Mouse (Mus musculus) heart, embryonic 10.5 days (tissue): Measurements from ENCODE around the gene Zfp831. TPM values are rescaled to one million over a fixed set of nuclear protein-coding genes. Genes with fewer than 3 reads are reported as not detected.

Experiments
- DNase-seq: peaks from one replicate; pipeline ENCODE4 v3.0.0-alpha.2; 2017; ENCODE audit warnings: low spot score
- H3K27ac ChIP-seq: fragments of 300-500 bp; sonication (generic); 2 replicates; pipeline ENCODE4 v1.5.1; 2016; ENCODE audit warnings: mild to moderate bottlenecking
- H3K27me3 ChIP-seq: fragments of 300-500 bp; sonication (generic); 2 replicates; pipeline ENCODE4 v1.6.1; 2016; ENCODE audit warnings: mild to moderate bottlenecking; ENCODE audit not compliant: poor library complexity, insufficient read depth, severe bottlenecking
- H3K36me3 ChIP-seq: fragments of 300-500 bp; sonication (generic); 2 replicates; pipeline ENCODE4 v1.6.1; 2016; ENCODE audit warnings: mild to moderate bottlenecking, moderate library complexity
- H3K4me1 ChIP-seq: fragments of 300-500 bp; sonication (generic); 2 replicates; pipeline ENCODE4 v1.6.1; 2016; ENCODE audit warnings: mild to moderate bottlenecking
- H3K4me3 ChIP-seq: fragments of 300-500 bp; sonication (generic); 2 replicates; pipeline ENCODE4 v1.5.1; 2016; ENCODE audit warnings: mild to moderate bottlenecking, moderate library complexity
- H3K9me3 ChIP-seq: fragments of 300-500 bp; sonication (generic); 2 replicates; pipeline ENCODE4 v1.6.1; 2016; ENCODE audit warnings: mild to moderate bottlenecking, moderate library complexity
- WGBS: fragments of 180-500 bp; shearing (Covaris S2); methylation state at CpG from one replicate; pipeline ENCODE4 v1.1.7; 2016; 5-methylcytosine and 5-hydroxymethylcytosine counted together
- polyA plus RNA-seq: library from polyadenylated mRNA; unstranded; fragments of >200 nt; fragmentation: Nextera tagmentation; extraction: Ambion mirVana; gene quantifications from 2 replicates; pipeline ENCODE4 v1.2.1, GENCODE M21; 2016

Gene Zfp831
- polyA plus RNA-seq, 1 experiment from 2014 or later = not detected

DNA sequence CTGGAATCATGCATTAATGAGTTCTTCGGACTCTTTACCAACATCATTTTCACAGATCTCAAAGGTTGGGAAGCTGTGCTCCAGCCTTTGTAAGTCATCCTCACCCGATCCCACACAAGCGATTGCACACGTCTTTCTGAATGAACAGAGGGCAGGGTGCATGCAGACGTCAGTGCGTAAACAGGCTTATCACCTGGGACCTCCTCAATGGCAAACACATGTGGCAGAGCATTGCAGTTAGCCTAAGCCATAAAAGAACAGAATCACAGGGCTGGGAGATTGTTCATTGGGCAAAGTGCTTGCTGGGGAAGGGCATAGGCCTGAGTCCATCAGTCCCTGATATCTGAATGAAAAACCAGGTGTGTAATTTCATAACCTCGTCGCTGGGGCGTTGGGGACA is 17.0 kb downstream of the Zfp831 start:
- Histone ChIP-seq H3K9me3 (no peaks in the 10 kb centered on the region), H3K27me3 (peaks cover 4% of the 10 kb centered on the region), H3K36me3 (no peaks in the 10 kb centered on the region), H3K4me1 (peaks cover 4% of the 10 kb centered on the region), H3K27ac (no peak overlapping the region), H3K4me3 (no peak overlapping the region)
- WGBS = 84% methylated on average over 9 of the region's 9 CpGs
- DNase-seq = no peak

DNA sequence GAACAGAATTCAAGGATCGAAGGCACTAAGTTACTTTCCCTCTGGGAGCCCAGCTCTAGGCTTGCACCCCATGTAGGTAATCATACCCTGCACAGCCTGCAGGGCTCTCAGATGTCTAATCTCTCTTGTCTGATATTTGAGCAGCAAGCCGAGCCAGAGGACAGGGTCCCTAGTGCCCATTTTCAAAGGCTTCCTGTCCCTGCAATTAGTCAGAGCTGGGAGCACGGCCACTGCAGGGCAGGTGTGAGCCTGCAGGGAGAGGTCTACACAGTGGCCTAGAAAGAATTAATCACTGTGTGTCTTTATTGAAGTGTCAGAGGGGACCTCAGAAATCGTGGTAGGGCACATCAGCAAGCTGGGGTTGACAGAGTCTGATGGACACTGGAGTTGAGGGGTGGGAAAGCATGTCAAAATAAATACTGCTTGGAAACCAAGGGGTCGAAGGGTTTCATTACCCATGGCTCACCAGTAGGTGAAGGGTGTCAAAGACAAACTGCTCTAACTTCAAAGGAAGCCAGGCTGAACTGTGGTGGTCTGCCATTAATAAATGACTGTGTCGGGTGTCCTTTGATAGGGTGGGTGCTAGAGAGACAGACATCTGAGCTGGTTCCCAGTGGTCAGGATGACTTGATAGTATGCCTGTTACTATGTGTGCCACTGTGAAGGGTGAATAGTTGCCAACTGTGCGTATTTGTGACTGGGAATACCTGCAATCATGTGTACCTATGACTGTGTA is 18.3 kb downstream of the Zfp831 start:
- WGBS = 50% methylated on average over 7 of the region's 7 CpGs
- H3K27ac ChIP-seq = no peak overlapping the region
- DNase-seq = no peak
- no peaks in the 10 kb centered on the region for H3K36me3 ChIP-seq
- no peak overlapping the region for H3K4me3 ChIP-seq
- H3K4me1 ChIP-seq = peaks cover 4% of the 10 kb centered on the region
- no peaks in the 10 kb centered on the region for H3K9me3 ChIP-seq
- H3K27me3 ChIP-seq = peaks cover 4% of the 10 kb centered on the region

DNA sequence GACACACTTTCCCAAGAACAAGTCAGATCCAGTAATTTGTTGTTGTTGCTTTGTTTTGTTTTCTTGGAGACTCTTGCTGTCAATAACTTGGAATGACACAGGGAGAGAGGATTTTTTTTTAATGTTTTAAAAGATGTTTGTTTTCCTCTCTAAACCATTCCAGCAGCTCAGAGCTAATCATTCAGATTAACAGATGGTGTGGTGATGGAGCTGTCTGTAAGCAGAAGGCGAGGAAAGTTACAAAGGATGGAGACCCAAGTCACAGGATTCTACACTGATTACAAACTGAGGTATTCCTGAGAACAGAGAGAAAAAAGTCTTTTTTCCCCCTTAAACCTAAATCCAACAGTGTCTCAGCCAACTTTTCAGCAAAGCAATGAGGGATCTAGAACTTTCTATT is 19.3 kb downstream of the Zfp831 start:
- Histone ChIP-seq H3K27ac (no peak overlapping the region), H3K4me3 (no peak overlapping the region), H3K4me1 (peaks cover 4% of the 10 kb centered on the region), H3K9me3 (no peaks in the 10 kb centered on the region), H3K27me3 (peaks cover 4% of the 10 kb centered on the region), H3K36me3 (no peaks in the 10 kb centered on the region)
- 78% methylated on average over 1 of the region's 1 CpGs for WGBS
- no peak for DNase-seq

DNA sequence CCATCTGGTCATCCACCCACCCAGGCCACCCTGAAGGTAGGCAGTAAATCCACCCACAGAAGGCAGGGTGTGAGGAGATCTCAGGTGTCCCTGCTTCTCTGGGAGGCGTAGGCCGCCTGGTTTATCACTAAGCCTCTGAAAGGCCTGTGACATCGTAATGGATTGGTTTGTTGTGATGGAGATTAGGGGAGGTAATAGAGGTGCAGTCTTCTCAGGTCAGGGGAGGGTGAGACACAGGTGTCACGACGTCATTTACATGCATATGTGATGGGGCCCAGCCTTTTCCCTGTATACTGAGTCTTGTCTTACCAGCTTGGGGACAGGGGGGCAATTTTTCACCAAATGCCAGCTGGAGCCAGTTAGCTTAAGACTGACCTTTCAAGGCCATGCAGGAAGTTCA is 22.1 kb downstream of the Zfp831 start:
- no peaks in the 10 kb centered on the region for H3K9me3 ChIP-seq
- DNase-seq = no peak
- no peak overlapping the region for H3K4me3 ChIP-seq
- no peaks in the 10 kb centered on the region for H3K36me3 ChIP-seq
- H3K27ac ChIP-seq = no peak overlapping the region
- peaks cover 13% of the 10 kb centered on the region for H3K27me3 ChIP-seq
- peaks cover 4% of the 10 kb centered on the region for H3K4me1 ChIP-seq
- WGBS = 31% methylated on average over 5 of the region's 5 CpGs

DNA sequence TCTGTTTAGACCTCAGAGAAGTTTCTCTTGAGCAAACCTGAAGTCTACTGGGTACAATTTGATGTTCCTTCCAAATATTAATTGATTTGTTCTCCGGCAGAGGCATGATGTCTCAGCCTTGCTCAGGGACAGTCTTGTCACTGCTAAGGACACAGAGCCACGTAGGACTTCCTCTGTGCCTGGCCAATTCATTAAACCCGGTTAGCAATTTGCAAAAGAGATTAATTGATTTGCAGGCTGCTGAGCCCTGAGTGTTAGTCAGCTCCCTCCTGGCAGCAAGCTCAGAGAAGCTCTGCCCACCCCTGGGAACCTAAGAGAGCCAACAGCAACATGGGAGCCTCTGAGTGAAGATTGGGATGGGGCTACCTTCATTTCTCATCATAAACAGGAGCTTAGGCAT is 25.5 kb downstream of the Zfp831 start:
- Histone ChIP-seq H3K4me3 (no peak overlapping the region), H3K4me1 (peaks cover 16% of the 10 kb centered on the region), H3K9me3 (no peaks in the 10 kb centered on the region), H3K36me3 (no peaks in the 10 kb centered on the region), H3K27me3 (peaks cover 38% of the 10 kb centered on the region), H3K27ac (no peak overlapping the region)
- no peak for DNase-seq
- WGBS = 57% methylated on average over 3 of the region's 3 CpGs

DNA sequence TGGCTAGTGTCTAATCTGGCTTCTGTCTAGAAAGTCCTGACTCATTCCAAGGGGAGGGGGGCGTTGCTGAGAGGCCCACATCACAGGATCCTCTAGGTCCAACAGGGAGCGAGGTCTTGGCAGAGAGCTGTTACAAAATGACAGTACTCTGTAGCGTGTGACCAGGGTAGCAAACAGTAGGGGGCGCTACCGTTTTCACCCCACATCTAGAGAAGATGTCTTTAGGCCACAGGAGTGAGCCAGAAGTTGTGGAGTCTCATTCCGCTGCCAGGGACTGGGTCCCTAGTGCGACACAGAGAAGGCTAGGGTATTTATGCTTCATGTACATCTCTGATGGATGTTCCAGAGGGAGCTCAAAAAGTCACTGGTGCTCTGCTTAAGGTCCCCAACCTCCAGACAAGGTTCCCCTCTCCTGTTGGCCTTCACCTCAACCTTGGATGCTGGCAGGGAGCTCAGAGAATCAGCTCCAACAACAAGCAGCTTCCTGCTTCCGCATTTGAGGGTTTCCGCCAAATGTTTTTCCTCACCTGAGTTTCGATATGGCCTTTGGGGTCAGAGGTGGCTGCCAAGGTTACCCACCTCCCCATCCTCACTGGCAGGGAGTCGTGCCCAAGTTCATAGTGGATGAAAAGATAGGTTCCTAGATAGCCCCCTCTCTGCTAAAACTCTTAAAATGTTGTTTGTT is 29.3 kb downstream of the Zfp831 start:
- 14% methylated on average over 11 of the region's 11 CpGs for WGBS
- Histone ChIP-seq H3K27ac (0 out of 2 replicates have a peak overlapping the region, but pooled peaks have one; percentile 8), H3K27me3 (peaks cover 47% of the 10 kb centered on the region), H3K4me3 (peak overlapping the region; percentile 68), H3K4me1 (peaks cover 19% of the 10 kb centered on the region), H3K36me3 (no peaks in the 10 kb centered on the region), H3K9me3 (no peaks in the 10 kb centered on the region)
- DNase-seq = peak; percentile 75

DNA sequence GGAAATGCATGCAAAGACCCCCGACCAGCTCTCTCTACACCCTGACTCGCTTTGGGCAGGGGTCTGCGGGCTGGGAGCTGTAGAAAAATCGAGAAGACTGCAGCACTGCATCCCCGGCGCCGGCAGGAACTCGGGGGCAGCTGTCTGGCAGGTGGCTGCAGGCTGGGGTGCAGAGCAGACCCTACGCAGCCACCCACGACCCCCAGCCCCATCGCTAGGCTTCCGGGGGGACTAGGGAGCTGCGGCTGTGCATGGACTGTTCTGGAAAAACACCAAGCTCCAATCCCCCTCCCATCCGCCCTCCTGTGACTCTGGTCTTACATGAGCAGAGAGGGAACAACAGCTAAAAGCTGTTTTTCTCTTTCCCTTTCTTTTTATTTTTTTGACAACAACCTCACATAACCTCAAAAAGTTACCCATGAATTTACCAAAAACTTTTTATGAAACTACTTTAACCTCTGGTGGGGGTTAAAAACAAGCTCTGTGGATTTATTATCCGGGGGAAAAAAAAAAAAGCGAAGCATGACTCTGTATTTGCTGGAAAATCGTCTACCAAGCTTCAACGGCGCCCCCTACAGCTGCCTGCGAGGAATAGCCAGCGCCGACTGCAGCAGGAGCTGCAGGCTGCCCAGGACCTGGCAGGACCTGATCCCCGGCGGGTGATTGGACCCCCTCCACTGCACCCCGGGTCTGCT is 30.4 kb downstream of the Zfp831 start:
- Histone ChIP-seq H3K27me3 (peaks cover 47% of the 10 kb centered on the region), H3K4me3 (peak overlapping the region; percentile 68), H3K9me3 (no peaks in the 10 kb centered on the region), H3K27ac (peak overlapping the region; percentile 78; the same call in 1 of the 2 replicates), H3K36me3 (no peaks in the 10 kb centered on the region), H3K4me1 (peaks cover 19% of the 10 kb centered on the region)
- peak; percentile 88 for DNase-seq
- under 1% methylated on average over 25 of the region's 25 CpGs for whole genome bisulfite sequencing

DNA sequence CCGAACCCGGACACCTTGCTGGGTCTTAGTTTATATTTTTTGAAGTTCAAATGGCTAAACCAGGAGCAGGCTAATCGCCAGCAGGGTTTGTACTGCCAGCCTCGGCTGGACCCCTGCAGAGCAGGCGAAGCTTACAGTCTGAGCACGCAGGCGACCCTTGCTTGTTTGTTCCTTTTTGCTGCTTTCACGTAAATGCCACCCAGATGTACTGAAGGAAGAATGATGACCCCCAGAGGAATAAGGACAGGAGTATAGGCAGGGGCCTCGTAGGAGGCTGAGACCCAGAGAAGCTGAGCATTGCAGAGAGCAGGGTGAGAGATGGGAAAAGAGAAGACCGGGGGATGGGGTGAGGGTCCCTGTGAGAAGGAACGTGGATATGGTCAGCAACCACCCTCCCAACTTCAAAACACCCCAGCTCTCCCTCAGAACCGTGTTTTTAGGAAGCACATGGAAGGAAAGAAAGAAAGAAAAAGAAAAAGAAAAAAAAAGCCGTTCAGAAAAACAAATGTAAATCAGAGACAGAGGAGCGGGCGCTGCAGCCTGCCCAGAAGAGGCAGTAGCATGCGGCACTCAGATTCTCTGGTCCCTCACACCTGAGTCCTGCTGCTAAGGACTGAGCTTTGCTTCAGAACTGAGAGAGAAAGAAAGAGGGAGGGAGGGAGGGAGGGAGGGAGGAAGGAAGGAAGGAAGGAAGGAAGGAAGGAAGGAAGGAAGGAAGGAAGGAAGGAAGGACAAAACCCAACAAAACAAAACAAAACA is 31.1 kb downstream of the Zfp831 start:
- peaks cover 40% of the 10 kb centered on the region for H3K27me3 ChIP-seq
- peak overlapping the region; percentile 11; the same call in 1 of the 2 replicates for H3K27ac ChIP-seq
- WGBS = 3% methylated on average over 16 of the region's 16 CpGs
- no peaks in the 10 kb centered on the region for H3K9me3 ChIP-seq
- no peak for DNase-seq
- peak overlapping the region; percentile 68 for H3K4me3 ChIP-seq
- no peaks in the 10 kb centered on the region for H3K36me3 ChIP-seq
- peaks cover 19% of the 10 kb centered on the region for H3K4me1 ChIP-seq

DNA sequence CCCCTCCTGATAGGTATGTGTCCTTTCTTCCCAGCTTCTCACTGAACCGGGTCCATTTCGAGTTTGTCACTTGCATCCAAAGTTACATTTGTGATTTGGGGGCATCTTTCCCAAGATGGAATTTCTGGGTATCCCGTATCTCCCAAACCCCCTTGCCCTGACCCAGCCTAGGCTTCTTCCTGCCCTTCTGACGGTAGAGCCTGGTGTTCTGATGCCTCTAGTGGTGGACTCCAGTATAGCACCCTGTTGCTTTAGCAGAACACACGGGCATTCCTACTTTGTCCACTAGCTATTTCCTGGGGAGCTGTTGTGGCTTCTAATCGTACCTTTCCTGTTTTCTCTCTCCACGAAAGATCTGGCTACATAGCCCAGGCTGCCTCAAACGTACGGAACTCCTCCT is 32.3 kb downstream of the Zfp831 start:
- H3K4me3 ChIP-seq = no peak overlapping the region
- WGBS = 13% methylated on average over 9 of the region's 9 CpGs
- no peak overlapping the region for H3K27ac ChIP-seq
- DNase-seq = peak; percentile 77
- H3K9me3 ChIP-seq = no peaks in the 10 kb centered on the region
- H3K36me3 ChIP-seq = no peaks in the 10 kb centered on the region
- peaks cover 19% of the 10 kb centered on the region for H3K4me1 ChIP-seq
- H3K27me3 ChIP-seq = peaks cover 31% of the 10 kb centered on the region

DNA sequence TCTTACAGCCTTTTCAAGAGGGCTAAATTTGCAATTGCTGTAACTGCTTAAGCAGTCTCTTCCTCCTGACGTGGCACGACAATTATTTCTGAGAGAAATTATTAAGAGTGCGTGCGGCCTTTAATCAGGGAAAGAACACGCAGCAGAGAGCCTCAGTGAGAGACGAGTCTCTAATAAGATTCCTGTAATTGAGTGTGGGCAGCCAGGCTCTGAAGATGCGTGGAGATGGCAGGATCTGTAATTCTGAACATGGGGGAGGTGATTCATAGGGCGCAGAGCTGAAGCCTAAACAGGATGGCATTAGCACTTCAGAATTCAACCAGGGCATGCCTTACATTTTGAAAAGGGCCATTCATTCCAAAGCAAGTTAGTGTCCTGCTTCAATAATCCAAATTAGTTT is 58.0 kb downstream of the Zfp831 start:
- Histone ChIP-seq H3K36me3 (no peaks in the 10 kb centered on the region), H3K27me3 (no peaks in the 10 kb centered on the region), H3K4me1 (no peaks in the 10 kb centered on the region), H3K9me3 (no peaks in the 10 kb centered on the region), H3K4me3 (no peak overlapping the region), H3K27ac (no peak overlapping the region)
- 87% methylated on average over 8 of the region's 8 CpGs for WGBS
- no peak for DNase-seq

DNA sequence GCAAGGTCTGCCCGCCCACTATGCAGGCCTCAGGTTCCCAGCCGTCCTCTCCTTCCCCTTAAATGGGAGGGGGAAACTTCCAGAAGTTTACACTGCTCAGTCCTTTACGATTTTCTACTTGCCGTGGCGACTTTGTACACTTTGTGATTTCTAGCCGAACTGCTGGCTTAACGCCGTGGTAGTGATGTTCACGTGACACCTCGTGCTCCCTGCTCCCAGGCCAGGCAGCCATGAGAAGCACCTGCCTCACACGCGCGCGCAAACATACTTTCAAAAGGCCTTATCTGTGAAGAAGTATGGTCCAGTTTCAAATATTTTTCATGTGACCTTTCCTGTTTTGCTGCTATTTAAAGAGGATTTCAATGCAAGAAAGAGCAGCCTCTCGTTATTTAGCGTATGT is 63.8 kb downstream of the Zfp831 start:
- H3K27me3 ChIP-seq = no peaks in the 10 kb centered on the region
- H3K4me3 ChIP-seq = no peak overlapping the region
- WGBS = 89% methylated on average over 16 of the region's 16 CpGs
- no peak overlapping the region for H3K27ac ChIP-seq
- H3K36me3 ChIP-seq = no peaks in the 10 kb centered on the region
- no peak for DNase-seq
- H3K4me1 ChIP-seq = no peaks in the 10 kb centered on the region
- no peaks in the 10 kb centered on the region for H3K9me3 ChIP-seq

DNA sequence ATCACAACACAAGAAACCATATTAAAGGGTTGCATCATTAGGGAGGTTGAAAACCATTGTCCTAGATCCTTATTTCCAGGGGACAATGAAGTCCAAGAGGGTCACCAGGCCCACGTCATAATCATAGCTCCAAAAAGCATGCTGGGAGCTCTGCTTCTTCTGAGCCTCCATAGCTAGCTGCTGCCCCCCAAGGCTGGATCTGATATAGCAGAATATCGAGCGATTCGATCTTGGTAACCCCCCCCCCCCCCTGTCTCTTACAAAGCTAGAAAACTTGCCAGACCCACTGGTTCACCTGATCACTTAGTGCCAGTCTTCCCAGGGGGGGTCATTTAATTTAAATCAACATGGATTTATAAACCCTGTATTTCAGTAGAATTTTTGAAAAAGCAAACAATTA is 65.3 kb downstream of the Zfp831 start:
- Histone ChIP-seq H3K27me3 (no peaks in the 10 kb centered on the region), H3K4me3 (no peak overlapping the region), H3K9me3 (no peaks in the 10 kb centered on the region), H3K27ac (no peak overlapping the region), H3K4me1 (no peaks in the 10 kb centered on the region), H3K36me3 (no peaks in the 10 kb centered on the region)
- no peak for DNase-seq
- WGBS = 71% methylated on average over 4 of the region's 4 CpGs
